35 mouse cellular contexts compared by ENCODE assay signal in the genomic region with DNA sequence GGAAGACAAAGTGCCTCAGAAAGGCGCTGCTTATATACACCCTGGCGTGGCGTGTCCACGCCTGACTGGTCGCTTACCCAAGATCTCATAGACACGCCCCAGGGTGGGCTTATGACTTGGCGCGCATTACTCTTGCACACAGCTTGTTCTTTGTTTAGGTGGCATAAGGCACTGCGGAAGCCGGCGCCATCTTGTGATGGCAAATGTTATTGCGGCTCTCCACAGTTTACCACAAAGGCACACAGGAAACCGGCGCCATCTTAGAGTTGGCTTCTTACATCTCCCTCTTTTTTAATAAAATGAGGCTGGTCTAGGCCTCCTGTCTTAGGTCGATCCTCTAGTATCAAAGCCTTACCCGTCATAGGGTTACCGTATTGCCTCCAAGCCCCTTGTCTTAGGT. TPM values are rescaled to one million over a fixed set of nuclear protein-coding genes. Genes with fewer than 3 reads are reported as not detected.
DNase-seq lines count a peak whose midpoint lies in the region; ATAC-seq and TF ChIP-seq lines count a peak whose summit lies in the region.
"Had no signal": no experiment of that assay in that cellular context is flagged by ENCODE, and none has a peak within 500 bp of the region (broad histone marks: within the 10 kb centered on the region; RNA-seq: fewer than 3 reads in every experiment).

No protein-coding gene starts in this region.

- H3K27me3 ChIP-seq in liver, adult 2 months (ENCODE audit: control insufficient read depth, insufficient read depth, low read length) = no peaks in the 10 kb centered on the region
- H3K27me3 ChIP-seq in liver, embryonic 11.5 days (replicated peaks; ENCODE audit: control insufficient read depth, insufficient read depth, low read length) = no peaks in the 10 kb centered on the region
- no peaks in the 10 kb centered on the region; a peak in 2 of 4 replicates for H3K27me3 ChIP-seq in MEL (ENCODE audit: control insufficient read depth in 1 of 2, insufficient read depth in 2 of 2, low read length in 2 of 2)
- no peaks in the 10 kb centered on the region for H3K27me3 ChIP-seq in stomach, postnatal 0 days (ENCODE audit: control insufficient read depth, insufficient read depth, low read length)
- H3K27me3 ChIP-seq: embryonic facial prominence, embryonic 13.5 days; forebrain, embryonic 12.5 days; forebrain, embryonic 15.5 days; heart, embryonic 13.5 days; Patski had no signal

- H3K4me2 ChIP-seq in liver, embryonic 11.5 days = no peak overlapping the region
- no peak overlapping the region for H3K4me2 ChIP-seq in stomach, postnatal 0 days (replicated peaks; ENCODE audit: low read depth)
- H3K4me2 ChIP-seq: embryonic facial prominence, embryonic 13.5 days; forebrain, embryonic 12.5 days; forebrain, embryonic 15.5 days; heart, embryonic 13.5 days; hindbrain, embryonic 14.5 days had no signal

- H3K27ac ChIP-seq in liver, adult 2 months (replicated peaks; ENCODE audit: insufficient read depth, low read depth, low read length) = no peak overlapping the region
- no peak overlapping the region for H3K27ac ChIP-seq in liver, embryonic 11.5 days (ENCODE audit: low read depth, low read length)
- no peak overlapping the region for H3K27ac ChIP-seq in MEL (ENCODE audit: control insufficient read depth, low read depth, low read length)
- H3K27ac ChIP-seq in stomach, postnatal 0 days (replicated peaks) = no peak overlapping the region
- H3K27ac ChIP-seq: embryonic facial prominence, embryonic 10.5 days; embryonic facial prominence, embryonic 13.5 days; forebrain, embryonic 12.5 days; forebrain, embryonic 15.5 days; heart, adult 2 months; heart, embryonic 10.5 days; heart, embryonic 13.5 days; hindbrain, embryonic 14.5 days; hindbrain, postnatal 0 days had no signal

- no peak overlapping the region for H3K9ac ChIP-seq in liver, adult 2 months (ENCODE audit: low read depth, low read length)
- H3K9ac ChIP-seq in liver, embryonic 11.5 days (ENCODE audit: low read depth, low read length) = no peak overlapping the region
- H3K9ac ChIP-seq in MEL (ENCODE audit: control insufficient read depth, low read depth, low read length, poor library complexity, severe bottlenecking) = no peak overlapping the region
- no peak overlapping the region for H3K9ac ChIP-seq in stomach, postnatal 0 days (ENCODE audit: low read length)
- H3K9ac ChIP-seq: embryonic facial prominence, embryonic 13.5 days; forebrain, embryonic 12.5 days; forebrain, embryonic 15.5 days; heart, embryonic 13.5 days; hindbrain, embryonic 14.5 days had no signal

- peak; percentile 25; the same call in 1 of the 2 replicates for TF ChIP-seq CTCF in liver, adult 2 months (IDR thresholded peaks at IDR 0.05; ENCODE audit: low read depth, low read length)
- peak; percentile 23; the same call in 1 of the 2 replicates for TF ChIP-seq CTCF in lung, adult 2 months (IDR thresholded peaks at IDR 0.05; ENCODE audit: insufficient read depth, low read length)
- peak in 2 of 3 experiments; percentile 36 to 45; a peak in 3 of 6 replicates for TF ChIP-seq CTCF in MEL (IDR thresholded peaks at IDR 0.05 in 2 of 3, conservative IDR thresholded peaks at IDR 0.05 in 1 of 3; ENCODE audit: control insufficient read depth in 1 of 3, insufficient read depth in 1 of 3, low read depth in 2 of 3, low read length in 3 of 3, poor library complexity in 1 of 3, severe bottlenecking in 1 of 3)
- no peak; the same call in 1 of the 2 replicates for TF ChIP-seq CTCF in stomach, postnatal 0 days (IDR thresholded peaks at IDR 0.05; ENCODE audit: low read depth)

- 97% methylated on average over 17 of the region's 17 CpGs for WGBS in liver, adult 2 months
- 94% methylated on average over 17 of the region's 17 CpGs for WGBS in liver, embryonic 11.5 days
- WGBS in lung, adult 2 months = 95% methylated on average over 17 of the region's 17 CpGs
- WGBS in stomach, postnatal 0 days = 97% methylated on average over 17 of the region's 17 CpGs

- no peak for TF ChIP-seq POLR2A in liver, adult 2 months (IDR thresholded peaks at IDR 0.05; ENCODE audit: extremely low read depth, insufficient read depth, low read length)
- TF ChIP-seq POLR2A in lung, adult 2 months (IDR thresholded peaks at IDR 0.05; ENCODE audit: borderline replicate concordance, extremely low read depth, low read depth, low read length) = no peak
- TF ChIP-seq POLR2A in MEL (IDR thresholded peaks at IDR 0.05; ENCODE audit: control insufficient read depth in 1 of 2, insufficient read depth in 1 of 2, low read depth in 1 of 2, low read length in 2 of 2, poor library complexity in 1 of 2) = no peak

- DNase-seq in liver, adult 2 months (ENCODE audit: extremely low read depth, low read depth, low spot score) = no peak
- DNase-seq in liver, embryonic 11.5 days (ENCODE audit: low spot score) = no peak
- DNase-seq in lung, adult 2 months = no peak
- no peak for DNase-seq in lung, postnatal 4 days
- peak; percentile 43 for DNase-seq in MEL (ENCODE audit: low read depth, low spot score)
- DNase-seq in ZHBTc4 (ENCODE audit: low read depth, low spot score) = peak; percentile 39
- DNase-seq in stomach, postnatal 0 days (ENCODE audit: low spot score) = no peak
- DNase-seq: adrenal gland, adult 8-10 months; adrenal gland, postnatal 25 days; cerebellum, adult 11-12 months; cerebellum, adult 8-10 months; cerebellum, postnatal 10 days; cerebellum, postnatal 36 days; embryo, embryonic 11 days; gastrocnemius, postnatal 36 days; heart, adult 2 months; heart, postnatal 14 days; heart, postnatal 4 days had no signal

- H3K79me2 ChIP-seq in liver, adult 2 months (ENCODE audit: control insufficient read depth, insufficient read depth, low read length) = no peaks in the 10 kb centered on the region
- no peaks in the 10 kb centered on the region for H3K79me2 ChIP-seq in MEL (ENCODE audit: control insufficient read depth, insufficient read depth, low read length, poor library complexity)

- H3K9me3 ChIP-seq in liver, embryonic 11.5 days (ENCODE audit: control insufficient read depth, low read length) = no peaks in the 10 kb centered on the region
- no peaks in the 10 kb centered on the region; the same call in 1 of the 2 replicates for H3K9me3 ChIP-seq in MEL (replicated peaks; ENCODE audit: insufficient read depth, low read length)
- no peaks in the 10 kb centered on the region for H3K9me3 ChIP-seq in stomach, postnatal 0 days (ENCODE audit: control insufficient read depth, low read length)
- H3K9me3 ChIP-seq: embryonic facial prominence, embryonic 13.5 days; forebrain, embryonic 12.5 days; forebrain, embryonic 15.5 days; heart, embryonic 10.5 days; heart, embryonic 13.5 days had no signal

- ATAC-seq in liver, embryonic 11.5 days (replicated peaks; ENCODE audit: low FRiP score) = no peak
- no peak for ATAC-seq in stomach, postnatal 0 days (ENCODE audit: low FRiP score, low TSS enrichment)
- ATAC-seq: activated CD4-positive, CD25-positive, alpha-beta regulatory T cell, adult 4 months; CD4-positive, CD25-positive, alpha-beta regulatory T cell, adult 4 months; forebrain, embryonic 15.5 days; hindbrain, postnatal 0 days; Patski had no signal

- no peak overlapping the region for H3K4me3 ChIP-seq in liver, adult 2 months (ENCODE audit: insufficient read depth, low read depth, low read length)
- H3K4me3 ChIP-seq in liver, embryonic 11.5 days (ENCODE audit: low read depth, low read length) = no peak overlapping the region
- no peak overlapping the region for H3K4me3 ChIP-seq in lung, adult 2 months (replicated peaks; ENCODE audit: extremely low read depth, low read depth, low read length)
- H3K4me3 ChIP-seq in MEL (ENCODE audit: control insufficient read depth in 1 of 2, insufficient read depth in 1 of 2, low read depth in 2 of 2, low read length in 2 of 2) = no peak overlapping the region
- no peak overlapping the region for H3K4me3 ChIP-seq in stomach, postnatal 0 days (ENCODE audit: low read depth, low read length)
- H3K4me3 ChIP-seq: embryonic facial prominence, embryonic 10.5 days; embryonic facial prominence, embryonic 13.5 days; erythroblast, embryonic 14.5 days; forebrain, embryonic 12.5 days; forebrain, embryonic 15.5 days; heart, adult 2 months; heart, embryonic 10.5 days; heart, embryonic 13.5 days had no signal

- H3K36me3 ChIP-seq in liver, adult 2 months (ENCODE audit: control insufficient read depth, insufficient read depth, low read length) = no peaks in the 10 kb centered on the region
- H3K36me3 ChIP-seq in liver, embryonic 11.5 days (ENCODE audit: control insufficient read depth, insufficient read depth, low read length) = no peaks in the 10 kb centered on the region
- H3K36me3 ChIP-seq in MEL (ENCODE audit: control insufficient read depth in 1 of 2, insufficient read depth in 2 of 2, low read length in 2 of 2) = no peaks in the 10 kb centered on the region
- no peaks in the 10 kb centered on the region for H3K36me3 ChIP-seq in stomach, postnatal 0 days (ENCODE audit: control insufficient read depth, insufficient read depth, low read length)
- H3K36me3 ChIP-seq: embryonic facial prominence, embryonic 10.5 days; embryonic facial prominence, embryonic 13.5 days; forebrain, embryonic 12.5 days; forebrain, embryonic 15.5 days; heart, embryonic 10.5 days; heart, embryonic 13.5 days had no signal

- TF ChIP-seq RAD21 in MEL (IDR thresholded peaks at IDR 0.05; ENCODE audit: low read depth, low read length) = peak; percentile 18

- no peak for TF ChIP-seq EP300 in MEL (IDR thresholded peaks at IDR 0.05; ENCODE audit: low read depth in 1 of 2, low read length in 2 of 2)
- TF ChIP-seq EP300 in stomach, postnatal 0 days (optimal IDR thresholded peaks at IDR 0.05) = no peak

- no peaks in the 10 kb centered on the region for H3K4me1 ChIP-seq in liver, adult 2 months (ENCODE audit: control insufficient read depth, insufficient read depth, low read length)
- H3K4me1 ChIP-seq in liver, embryonic 11.5 days (replicated peaks; ENCODE audit: control insufficient read depth, insufficient read depth, low read length) = no peaks in the 10 kb centered on the region
- H3K4me1 ChIP-seq in lung, adult 2 months (ENCODE audit: control insufficient read depth, insufficient read depth, low read length) = no peaks in the 10 kb centered on the region
- H3K4me1 ChIP-seq in MEL (ENCODE audit: control insufficient read depth in 1 of 2, insufficient read depth in 2 of 2, low read length in 2 of 2) = no peaks in the 10 kb centered on the region
- H3K4me1 ChIP-seq in stomach, postnatal 0 days (replicated peaks; ENCODE audit: control insufficient read depth, insufficient read depth) = no peaks in the 10 kb centered on the region
- H3K4me1 ChIP-seq: embryonic facial prominence, embryonic 10.5 days; embryonic facial prominence, embryonic 13.5 days; forebrain, embryonic 12.5 days; forebrain, embryonic 15.5 days; heart, embryonic 10.5 days; heart, embryonic 13.5 days had no signal

RNA-seq across cellular contexts. Expression of gene Cgn, which starts 40.6 kb away (rescaled TPM):
- 7.6 and 9.2 TPM in 2 replicates for total RNA-seq in liver, adult 2 months (2014; rRNA removed)
- 7.3 and 7.4 TPM in 2 replicates for polyA plus RNA-seq in liver, adult 2 months (2012; rRNA removed)
- 10.6 and 11.5 TPM in 2 replicates for polyA plus RNA-seq in liver, embryonic 11.5 days (2014; fragmentation: Nextera tagmentation; extraction: Ambion mirVana)
- 18.8 and 27.8 TPM in 2 replicates for polyA plus RNA-seq in lung, adult 2 months (2012; rRNA removed)
- total RNA-seq in MEL (2012; rRNA removed) = 0.04 and 0.07 TPM in 2 replicates
- polyA plus RNA-seq in MEL (2012; ENCODE audit: insufficient read depth in 1 of 2, insufficient read length in 2 of 2, low read depth in 1 of 2, low replicate concordance in 2 of 2, missing spikeins in 1 of 2) = under 1 TPM in 1 of 2 experiments, not detected in 1; 0.86 TPM
- polyA plus RNA-seq in stomach, postnatal 0 days (2015; fragmentation: Nextera tagmentation; extraction: Ambion mirVana) = 24.7 and 25.2 TPM in 2 replicates
- polyA plus RNA-seq: activated CD4-positive, CD25-positive, alpha-beta regulatory T cell, adult 4 months had no signal

RNA-seq across cellular contexts. Expression of gene Selenbp2, which starts 52.3 kb away (rescaled TPM):
- 57.4 and 86.2 TPM in 2 replicates for total RNA-seq in liver, adult 2 months (2014; rRNA removed)
- polyA plus RNA-seq in liver, adult 2 months (2012; rRNA removed) = 24.5 and 148 TPM in 2 replicates
- 1.7 and 2.6 TPM in 2 replicates for polyA plus RNA-seq in liver, embryonic 11.5 days (2014; fragmentation: Nextera tagmentation; extraction: Ambion mirVana)
- 7.2 and 16.1 TPM in 2 replicates for polyA plus RNA-seq in lung, adult 2 months (2012; rRNA removed)
- 35.7 and 60.7 TPM in 2 replicates for total RNA-seq in MEL (2012; rRNA removed)
- 10 to 100 TPM in 1 of 2 experiments, not detected in 1; 67.0 TPM for polyA plus RNA-seq in MEL (2012; ENCODE audit: insufficient read depth in 1 of 2, insufficient read length in 2 of 2, low read depth in 1 of 2, low replicate concordance in 2 of 2, missing spikeins in 1 of 2)
- polyA plus RNA-seq in stomach, postnatal 0 days (2015; fragmentation: Nextera tagmentation; extraction: Ambion mirVana) = 37.3 and 42.0 TPM in 2 replicates
- total RNA-seq: ES-E14; granulocyte monocyte progenitor cell, adult 5-6 weeks had no signal
- polyA plus RNA-seq: activated CD4-positive, CD25-positive, alpha-beta regulatory T cell, adult 4 months; C2C12; CD4-positive, CD25-positive, alpha-beta regulatory T cell, adult 4 months; cortical plate, adult 2 months; embryonic facial prominence, embryonic 10.5 days; hindbrain, embryonic 11.5 days; hindbrain, embryonic 14.5 days had no signal

Comparison
In these comparisons a context has a peak if more than half of its experiments do, and no peak if none do; other contexts are left out.
1. DNase-seq: peak in MEL (single experiment) and ZHBTc4 (single experiment); none in liver, adult 2 months (single experiment), liver, embryonic 11.5 days (single experiment), lung, adult 2 months (single experiment), lung, postnatal 4 days (0 of 2) and stomach, postnatal 0 days (single experiment).